Mouse (Mus musculus) natural killer cell, adult 2 months (primary cell): ENCODE data around the gene B230104I21Rik.

Experiments
- DNase-seq, 2 experiments: peaks; one replicate each; pipeline ENCODE4 v3.0.0; 2022; ENCODE audit warnings: low spot score in 2 of 2

The B230104I21Rik gene

DNA sequence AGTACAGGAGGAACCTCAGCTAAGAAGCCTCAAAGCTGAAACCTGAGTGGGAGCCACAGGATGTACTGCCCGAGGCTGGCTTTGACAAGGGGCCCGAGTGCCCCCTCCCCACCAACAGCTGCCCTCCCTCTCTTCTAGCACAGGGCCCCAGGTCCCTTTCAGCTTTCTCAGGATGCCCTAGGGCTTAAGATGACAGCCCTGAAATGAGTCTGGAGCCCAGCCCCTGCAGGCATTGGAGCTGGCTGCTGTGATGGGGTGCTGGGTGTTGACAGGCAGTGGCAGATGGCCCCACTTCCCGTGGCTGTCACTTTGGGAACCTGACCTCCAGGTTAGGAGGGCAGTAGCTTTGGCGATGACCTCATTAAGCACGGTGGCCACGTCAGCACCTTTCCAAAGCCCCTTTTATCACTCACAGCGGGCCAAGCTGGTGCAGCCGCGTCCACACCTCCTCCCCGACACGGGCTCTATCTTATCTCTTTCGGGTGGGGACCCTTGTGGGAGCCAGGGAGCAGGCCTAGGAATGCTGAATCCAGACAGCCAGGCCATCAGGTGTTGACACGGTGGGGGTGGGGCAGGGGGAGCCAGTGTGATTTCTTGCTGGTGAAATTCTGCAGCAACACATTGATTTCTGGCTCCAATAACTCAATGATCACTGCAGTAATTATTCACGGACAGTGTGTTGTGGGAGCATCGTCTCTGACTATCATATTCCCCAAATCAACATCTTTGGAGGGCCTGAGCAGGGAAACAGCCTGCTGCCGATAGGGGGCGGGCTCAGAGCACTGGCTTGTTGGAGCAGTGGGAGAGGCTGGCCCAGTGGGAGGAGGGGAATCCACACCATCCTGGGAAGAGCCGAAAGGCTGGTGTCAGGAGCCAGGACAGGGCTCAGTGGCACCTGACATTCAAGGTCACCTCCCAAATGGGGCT lies 57.5 kb downstream of the B230104I21Rik start:
- DNase-seq = no peak

DNA sequence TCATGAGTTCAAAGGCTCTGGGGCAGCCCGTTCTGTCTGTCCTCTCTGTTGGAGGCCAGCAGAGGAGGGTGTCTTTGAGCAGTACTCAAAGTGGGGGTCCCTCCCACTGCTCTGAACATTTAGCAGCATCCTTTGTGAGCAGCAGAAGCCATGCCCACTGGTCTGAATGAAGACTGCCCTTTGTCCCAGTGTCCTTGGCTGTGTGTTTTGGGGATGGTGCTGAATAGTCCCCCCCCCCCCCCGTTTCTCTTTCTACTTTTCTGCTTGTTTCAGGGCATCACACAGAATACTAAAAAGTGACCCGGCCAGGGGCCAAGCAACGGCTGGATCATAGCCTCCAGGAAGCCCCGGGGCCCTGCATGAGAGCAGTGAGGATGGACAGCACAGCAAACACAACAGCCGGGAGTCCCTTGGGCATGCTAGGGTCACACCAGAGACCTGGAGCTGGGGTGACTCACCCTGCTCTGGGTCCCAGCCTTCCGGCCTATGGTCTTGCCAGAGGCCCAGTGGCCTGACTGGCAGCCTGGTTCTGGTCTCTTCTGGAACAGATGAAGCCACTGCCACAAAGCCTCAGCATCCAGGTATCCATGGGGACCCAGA lies 58.3 kb downstream of the B230104I21Rik start:
- DNase-seq = no peak

DNA sequence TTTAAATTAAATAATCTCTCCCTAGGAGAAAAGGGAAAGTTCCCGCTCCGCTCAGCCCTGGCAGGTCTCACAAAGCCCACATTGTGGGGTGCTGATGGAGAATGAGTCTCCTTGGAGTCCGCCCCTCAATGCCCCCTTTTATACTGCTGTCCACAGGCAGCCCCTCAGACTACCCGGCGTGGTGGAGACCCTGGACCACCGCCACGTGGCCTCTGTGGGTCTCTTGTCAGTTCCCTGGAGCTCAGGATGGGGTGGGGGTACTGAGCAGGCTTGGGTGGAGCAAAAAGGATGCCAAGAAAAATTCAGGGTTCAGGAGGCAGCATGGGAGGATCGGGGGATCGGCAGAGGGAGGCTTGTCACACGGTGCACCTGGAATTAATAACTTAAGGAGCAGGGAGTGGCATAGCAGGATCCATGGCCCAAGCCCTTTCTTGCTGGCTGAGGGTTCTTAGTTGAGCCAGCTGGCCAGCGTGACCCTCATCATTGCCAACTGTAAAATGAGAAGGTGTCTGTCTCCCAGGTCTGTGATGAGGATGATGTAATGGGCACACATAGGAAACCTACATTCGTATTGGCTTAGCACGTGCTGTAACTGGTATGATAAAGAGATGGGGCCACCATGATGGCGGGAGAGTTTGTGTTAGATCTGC lies 60.9 kb downstream of the B230104I21Rik start:
- DNase-seq = no peak
